Mouse (Mus musculus): ENCODE measurements around the gene Trip10. TPM values are rescaled to one million over a fixed set of nuclear protein-coding genes. Genes with fewer than 3 reads are reported as not detected.

The Trip10 gene
- polyA plus RNA-seq (2012; rRNA removed): 46.6 and 47.7 TPM in 2 replicates

DNA sequence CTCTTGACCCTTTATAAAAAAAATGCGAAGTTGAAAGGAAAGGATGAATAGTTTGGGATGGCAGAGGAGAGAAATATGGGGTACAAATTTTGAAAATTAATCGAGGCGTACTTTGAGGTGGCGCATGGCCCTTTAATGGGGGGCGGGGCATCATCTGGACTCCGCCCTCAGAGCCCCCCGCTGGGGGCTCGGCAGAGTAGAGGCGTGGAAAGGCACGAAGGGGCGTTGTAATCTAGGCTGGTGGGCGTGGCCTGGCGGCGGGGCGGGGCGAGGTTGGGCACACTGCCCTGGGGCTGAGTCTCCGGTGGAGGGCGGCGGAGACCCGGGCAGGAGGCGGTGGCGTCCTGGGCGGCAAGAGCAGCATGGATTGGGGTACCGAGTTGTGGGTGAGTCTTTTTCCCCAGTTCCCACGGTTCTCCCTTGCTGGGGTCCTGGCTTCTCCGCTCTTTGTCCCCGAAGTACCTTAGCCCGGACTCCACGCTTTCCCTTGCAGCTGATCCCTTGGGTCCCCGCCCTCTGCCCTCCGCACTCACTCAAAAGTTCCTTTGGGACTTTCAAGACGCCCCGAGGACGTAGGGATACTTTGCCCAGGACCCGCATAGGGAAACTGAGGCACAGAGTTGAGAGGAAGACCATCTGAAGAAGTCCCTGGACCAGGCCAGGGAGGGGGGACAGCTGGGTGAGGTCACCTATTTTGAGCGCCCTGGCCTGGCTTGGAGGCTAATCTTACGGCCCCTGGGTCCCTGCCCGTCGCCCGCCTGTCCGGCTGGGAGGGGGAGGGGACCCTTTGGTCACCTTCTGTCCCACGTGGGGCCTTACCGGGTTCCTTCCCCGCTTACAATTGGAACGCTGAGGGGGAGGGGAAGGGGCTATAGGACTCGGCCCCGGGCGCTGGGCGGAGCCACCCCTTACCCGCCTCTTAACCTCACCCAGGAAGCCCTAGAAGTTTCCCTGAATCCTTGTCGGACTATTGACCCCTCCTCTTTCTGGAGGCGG, at the start of gene Trip10:
Trip10 (plus strand) TSS at position 270 of the 996 bp plus-strand sequence.

DNA sequence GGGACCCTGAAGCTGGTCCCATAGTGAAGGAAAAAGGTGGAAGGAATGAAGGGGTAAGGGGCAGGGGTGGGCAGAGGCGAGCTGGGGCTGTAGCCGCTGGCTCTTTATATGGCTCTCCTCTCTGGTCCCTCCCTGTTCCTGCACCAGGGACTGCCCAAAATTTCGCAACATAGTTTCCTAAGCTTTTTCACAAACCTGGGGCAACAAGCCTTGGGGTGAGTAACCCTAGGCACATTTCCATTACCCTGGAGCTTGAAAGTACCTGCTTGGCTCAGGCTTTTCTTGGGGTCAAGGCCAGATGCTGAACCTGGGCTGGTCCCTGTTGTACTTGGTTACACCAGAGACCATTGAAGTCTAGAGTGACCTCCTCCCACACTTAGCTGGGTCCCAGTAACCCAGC, 21.2 kb upstream of the Trip10 start, which contains the start of gene C3:
C3 (minus strand) TSS at position 123 of the 400 bp plus-strand sequence.

DNA sequence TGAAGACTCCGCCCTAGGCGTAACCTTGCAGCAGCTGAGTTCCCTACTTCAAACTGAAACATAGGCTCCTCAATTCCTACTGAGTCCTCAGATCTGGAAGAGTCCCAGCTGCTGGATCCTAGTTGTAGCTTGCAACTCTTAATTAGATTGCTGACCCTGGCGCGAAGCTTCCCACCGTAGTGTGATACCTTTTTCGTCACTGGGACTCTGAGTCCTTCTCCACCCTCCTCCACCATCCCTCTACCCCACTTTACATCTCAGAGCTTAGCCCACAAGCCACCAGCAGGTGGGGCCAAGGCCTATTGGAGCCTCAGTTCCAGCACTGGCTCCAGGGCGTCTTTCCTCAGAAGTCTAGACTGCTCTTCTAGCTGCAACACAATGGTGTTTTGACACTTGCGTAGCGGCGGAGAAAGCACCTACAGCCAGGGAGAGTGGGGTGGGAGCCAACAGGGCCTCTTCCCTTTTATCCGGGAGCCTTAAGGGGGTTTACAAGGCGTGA, 1.0 kb upstream of the Trip10 start, which contains the start of gene Gpr108:
Gpr108 (minus strand) TSS at position 246 of the 499 bp plus-strand sequence.

DNA sequence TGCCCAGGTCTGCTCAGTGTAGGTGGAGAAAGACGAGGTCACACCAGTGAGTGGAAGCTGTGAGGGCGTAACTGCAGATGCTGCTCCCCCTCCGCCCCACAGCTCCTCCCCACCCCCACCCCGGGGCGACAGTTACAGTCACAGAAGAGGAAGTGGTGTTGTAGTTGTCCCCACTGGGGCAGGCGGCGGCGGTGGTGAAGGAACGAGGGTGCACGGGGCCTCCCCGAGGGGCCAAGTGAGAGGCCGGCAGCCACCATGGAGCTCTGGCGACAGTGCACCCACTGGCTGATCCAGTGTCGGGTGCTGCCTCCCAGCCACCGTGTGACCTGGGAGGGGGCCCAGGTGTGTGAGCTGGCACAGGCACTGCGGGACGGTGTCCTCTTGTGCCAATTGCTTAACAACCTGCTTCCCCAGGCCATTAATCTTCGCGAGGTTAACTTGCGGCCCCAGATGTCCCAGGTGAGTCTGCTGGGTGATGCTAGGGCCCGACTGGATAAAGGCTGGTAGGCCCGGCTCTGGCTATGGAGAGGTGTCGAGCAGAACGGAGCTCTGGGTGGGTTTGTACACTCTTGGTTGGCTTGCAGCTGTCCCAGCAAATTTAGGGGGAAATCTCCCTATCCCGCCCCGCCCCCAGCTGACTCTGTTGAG, 29.8 kb downstream of the Trip10 start, which contains the start of gene Vav1:
Vav1 (plus strand) TSS at position 158 of the 648 bp plus-strand sequence.

Other genes with a start within 250 kb of the Trip10 start
- 0.57 TPM in 1 of 2 replicates, not detected in the other for gene Pspn, start 249.4 kb upstream of the Trip10 start, polyA plus RNA-seq (2012; rRNA removed)
- gene Gtf2f1, start 238.2 kb upstream of the Trip10 start, polyA plus RNA-seq (2012; rRNA removed): 31.0 and 35.2 TPM in 2 replicates
- gene Gm17949, start 238.0 kb upstream of the Trip10 start, polyA plus RNA-seq (2012; rRNA removed): 0.24 TPM in 1 of 2 replicates, not detected in the other
- 83.9 and 101 TPM in 2 replicates for gene Khsrp, start 217.9 kb upstream of the Trip10 start, polyA plus RNA-seq (2012; rRNA removed)
- not detected in 2 replicates for gene Slc25a41, start 207.8 kb upstream of the Trip10 start, polyA plus RNA-seq (2012; rRNA removed)
- gene Crb3, start 190.3 kb upstream of the Trip10 start, polyA plus RNA-seq (2012; rRNA removed): 237 and 303 TPM in 2 replicates
- gene Slc25a23, start 189.6 kb upstream of the Trip10 start, polyA plus RNA-seq (2012; rRNA removed): 33.4 and 39.0 TPM in 2 replicates
- 3.9 and 4.8 TPM in 2 replicates for gene Dennd1c, start 170.9 kb upstream of the Trip10 start, polyA plus RNA-seq (2012; rRNA removed)
- gene Tubb4a, start 161.7 kb upstream of the Trip10 start, polyA plus RNA-seq (2012; rRNA removed): 8.0 and 8.8 TPM in 2 replicates
- gene Tnfsf9, start 144.1 kb upstream of the Trip10 start, polyA plus RNA-seq (2012; rRNA removed): 2.2 and 2.3 TPM in 2 replicates
- not detected in 2 replicates for gene Cd70, start 99.7 kb upstream of the Trip10 start, polyA plus RNA-seq (2012; rRNA removed)
- gene Tnfsf14, start 55.3 kb upstream of the Trip10 start, polyA plus RNA-seq (2012; rRNA removed): 0.48 and 0.52 TPM in 2 replicates
- gene C3, start 21.3 kb upstream of the Trip10 start, polyA plus RNA-seq (2012; rRNA removed): 40.1 and 41.4 TPM in 2 replicates
- gene Gpr108, start 1.0 kb upstream of the Trip10 start, polyA plus RNA-seq (2012; rRNA removed): 108 and 126 TPM in 2 replicates
- 5.4 TPM in 2 replicates for gene Vav1, start 29.6 kb downstream of the Trip10 start, polyA plus RNA-seq (2012; rRNA removed)
- 6.2 and 6.5 TPM in 2 replicates for gene Adgre1, start 109.2 kb downstream of the Trip10 start, polyA plus RNA-seq (2012; rRNA removed)

All from colon, adult 2 months (tissue).